Mouse (Mus musculus) megakaryocyte-erythroid progenitor cell, adult 5 weeks (primary cell): ENCODE data around the gene Grcc10. TPM values are rescaled to one million over a fixed set of nuclear protein-coding genes. Genes with fewer than 3 reads are reported as not detected.

ENCODE experiments used
- polyA plus RNA-seq: library from polyadenylated mRNA; stranded (reverse); fragments of >175 nt; gene quantifications from 2 replicates; pipeline ENCODE4 v1.2.3, GENCODE M21; 2012

Gene Grcc10
- 50.4 and 53.2 TPM in 2 replicates for polyA plus RNA-seq

GRCm38 (mm10) chr6:124740888-124741761 is at the start of gene Grcc10:
Gene Grcc10, minus strand, starts transcription at chr6:124741374.

GRCm38 (mm10) chr6:124779222-124779983 is 38.2 kb upstream of the Grcc10 start, which contains the start of gene Lrrc23:
Gene Lrrc23, minus strand, starts transcription at chr6:124779727.

GRCm38 (mm10) chr6:124769101-124769765 is 28.1 kb upstream of the Grcc10 start, which contains the start of gene Eno2:
Gene Eno2, minus strand, starts transcription at chr6:124769673.

GRCm38 (mm10) chr6:124755831-124756595 is 14.8 kb upstream of the Grcc10 start, which contains the start of the genes Gm45234 and Atn1:
Gene Gm45234, minus strand, starts transcription at chr6:124756021.
Gene Atn1, minus strand, starts transcription at chr6:124756524.

GRCm38 (mm10) chr6:124738511-124739023 is 2.6 kb downstream of the Grcc10 start, which contains the start of gene Ptpn6:
Gene Ptpn6, minus strand, starts transcription at chr6:124738714.

GRCm38 (mm10) chr6:124711824-124712782 is 29.1 kb downstream of the Grcc10 start, which contains the start of the genes Emg1 and Phb2:
Gene Emg1, minus strand, starts transcription at chr6:124712178.
Gene Phb2, plus strand, starts transcription at chr6:124712336.

Other genes with a start within 250 kb of the Grcc10 start
- 1.5 and 1.9 TPM in 2 replicates for gene C1rl, start 248.3 kb downstream of the Grcc10 start, polyA plus RNA-seq
- gene C1ra, start 229.0 kb downstream of the Grcc10 start, polyA plus RNA-seq = 2.0 and 2.1 TPM in 2 replicates
- gene C1s1, start 199.0 kb downstream of the Grcc10 start, polyA plus RNA-seq = not detected in 2 replicates
- gene C1rb, start 171.1 kb downstream of the Grcc10 start, polyA plus RNA-seq = not detected in 2 replicates
- gene C1s2, start 105.3 kb downstream of the Grcc10 start, polyA plus RNA-seq = not detected in 2 replicates
- 47.7 and 53.9 TPM in 2 replicates for gene Lpcat3, start 78.3 kb downstream of the Grcc10 start, polyA plus RNA-seq
- gene Emg1, start 29.2 kb downstream of the Grcc10 start, polyA plus RNA-seq = 294 and 299 TPM in 2 replicates
- 308 and 359 TPM in 2 replicates for gene Phb2, start 29.0 kb downstream of the Grcc10 start, polyA plus RNA-seq
- gene Ptpn6, start 2.7 kb downstream of the Grcc10 start, polyA plus RNA-seq = 65.9 and 80.8 TPM in 2 replicates
- gene Gm45234, start 14.6 kb upstream of the Grcc10 start, polyA plus RNA-seq = not detected in 2 replicates
- gene Atn1, start 15.2 kb upstream of the Grcc10 start, polyA plus RNA-seq = 111 and 137 TPM in 2 replicates
- 0.37 and 0.90 TPM in 2 replicates for gene Eno2, start 28.3 kb upstream of the Grcc10 start, polyA plus RNA-seq
- gene Lrrc23, start 38.4 kb upstream of the Grcc10 start, polyA plus RNA-seq = 0.37 and 0.47 TPM in 2 replicates
- gene Spsb2, start 67.3 kb upstream of the Grcc10 start, polyA plus RNA-seq = 10.0 and 16.9 TPM in 2 replicates
- gene Tpi1, start 72.9 kb upstream of the Grcc10 start, polyA plus RNA-seq = 195 and 233 TPM in 2 replicates
- gene Usp5, start 88.1 kb upstream of the Grcc10 start, polyA plus RNA-seq = 83.8 and 84.6 TPM in 2 replicates
- gene Cdca3, start 88.2 kb upstream of the Grcc10 start, polyA plus RNA-seq = 43.2 and 59.7 TPM in 2 replicates
- 0.22 TPM in 1 of 2 replicates, not detected in the other for gene Gnb3, start 98.9 kb upstream of the Grcc10 start, polyA plus RNA-seq
- gene P3h3, start 116.4 kb upstream of the Grcc10 start, polyA plus RNA-seq = 8.2 and 16.7 TPM in 2 replicates
- 0.09 and 0.18 TPM in 2 replicates for gene Gpr162, start 122.6 kb upstream of the Grcc10 start, polyA plus RNA-seq
- gene Cd4, start 146.8 kb upstream of the Grcc10 start, polyA plus RNA-seq = 0.43 and 0.93 TPM in 2 replicates
- 5.7 and 9.5 TPM in 2 replicates for gene Lag3, start 170.3 kb upstream of the Grcc10 start, polyA plus RNA-seq
- 278 and 322 TPM in 2 replicates for gene Ptms, start 178.7 kb upstream of the Grcc10 start, polyA plus RNA-seq
- gene Mlf2, start 190.0 kb upstream of the Grcc10 start, polyA plus RNA-seq = 177 and 232 TPM in 2 replicates
- gene Cops7a, start 224.2 kb upstream of the Grcc10 start, polyA plus RNA-seq = 50.6 and 53.4 TPM in 2 replicates